Mouse (Mus musculus): Measurements from ENCODE around the gene Fah. TPM values are rescaled to one million over a fixed set of nuclear protein-coding genes. Genes with fewer than 3 reads are reported as not detected.

Gene Fah
- total RNA-seq, 2 experiments from 2014 or later: 17.3 to 20.8 TPM

DNA sequence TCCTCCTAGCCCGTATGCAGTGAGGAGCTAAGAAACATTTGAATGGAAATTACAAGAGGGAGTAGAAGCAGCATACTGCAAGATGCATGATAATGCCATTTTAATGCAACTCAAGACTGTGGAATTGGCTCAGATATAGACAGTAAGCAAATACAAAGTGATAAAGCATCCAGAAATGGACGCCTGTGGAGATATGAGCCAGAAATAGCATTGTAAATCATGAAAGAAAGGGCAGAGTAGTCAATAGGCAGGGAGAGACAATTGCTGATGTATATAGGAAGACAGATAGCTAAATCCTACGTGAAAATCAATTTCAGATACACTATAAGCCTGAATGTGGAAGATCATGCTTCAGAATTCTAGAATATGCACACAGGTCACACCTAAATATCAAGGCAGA, 51.2 kb downstream of the Fah start:
- no peak for TF ChIP-seq CTCF (IDR thresholded peaks at IDR 0.05)
- no peak overlapping the region for H3K4me3 ChIP-seq
- H3K27ac ChIP-seq: no peak overlapping the region
- no peak for DNase-seq (ENCODE audit: extremely low spot score in 1 of 2, low spot score in 2 of 2)
- intact Hi-C loops (cut with DNase I): no loop called here

- no peak overlapping the region for H3K27ac ChIP-seq
- no peak for TF ChIP-seq CTCF (IDR thresholded peaks at IDR 0.05)
- no peak overlapping the region for H3K4me3 ChIP-seq
- intact Hi-C loops (cut with DNase I): no loop called here
- DNase-seq (ENCODE audit: extremely low spot score in 1 of 2, low spot score in 2 of 2): peak in 1 of 2 experiments; percentile 2
Observed at GRCm38 (mm10) chr7:84551472-84551871, 55.0 kb downstream of the Fah start.

DNA sequence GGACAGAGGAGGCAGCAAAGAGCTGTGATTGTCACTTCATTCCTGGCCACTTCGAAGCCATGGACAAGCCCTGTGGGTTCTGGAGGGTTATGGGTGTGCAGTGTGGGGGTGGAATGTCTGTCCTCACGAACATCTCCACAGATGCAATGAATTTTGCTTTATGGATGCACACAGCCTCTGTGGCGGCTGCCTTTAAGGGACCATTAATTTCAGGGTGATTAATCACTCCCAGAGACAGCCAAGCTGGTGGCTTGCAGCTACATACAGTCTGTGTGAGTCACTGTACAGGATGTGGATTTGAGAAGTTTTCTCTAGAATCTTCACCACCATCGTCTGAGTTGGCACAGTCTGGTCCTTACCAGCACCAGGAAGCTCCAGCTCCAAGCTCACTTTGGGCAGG, 59.9 kb downstream of the Fah start:
- intact Hi-C loops (cut with DNase I): no loop called here

GRCm38 (mm10) chr7:84544946-84545345, 61.6 kb downstream of the Fah start:
- no peak for DNase-seq (ENCODE audit: extremely low spot score in 1 of 2, low spot score in 2 of 2)
- H3K4me3 ChIP-seq: no peak overlapping the region
- TF ChIP-seq CTCF (IDR thresholded peaks at IDR 0.05): no peak
- H3K27ac ChIP-seq: no peak overlapping the region
- intact Hi-C loops (cut with DNase I): no loop called here

More for the DNA sequence above, 59.9 kb downstream of the Fah start:
- no peak overlapping the region for H3K4me3 ChIP-seq
- no peak for DNase-seq (ENCODE audit: extremely low spot score in 1 of 2, low spot score in 2 of 2)
- no peak for TF ChIP-seq CTCF (IDR thresholded peaks at IDR 0.05)
- H3K27ac ChIP-seq: no peak overlapping the region

Other genes with a start within 250 kb of the Fah start
- 100 to 1,000 TPM; 253 to 266 TPM for gene Arnt2, start 196.5 kb downstream of the Fah start, total RNA-seq (2021)
- 1 to 10 TPM; 5.0 to 5.1 TPM for gene Gm2115, start 77.8 kb downstream of the Fah start, total RNA-seq (2021)
- 10 to 100 TPM; 66.5 to 67.3 TPM for gene Zfand6, start 83.2 kb upstream of the Fah start, total RNA-seq (2021)
- gene Olfr291, start 246.8 kb upstream of the Fah start, total RNA-seq (2021): not detected

Measured in left cerebral cortex, adult 2 months (tissue).